8 mouse cellular contexts compared by ENCODE assay signal in the genomic region with DNA sequence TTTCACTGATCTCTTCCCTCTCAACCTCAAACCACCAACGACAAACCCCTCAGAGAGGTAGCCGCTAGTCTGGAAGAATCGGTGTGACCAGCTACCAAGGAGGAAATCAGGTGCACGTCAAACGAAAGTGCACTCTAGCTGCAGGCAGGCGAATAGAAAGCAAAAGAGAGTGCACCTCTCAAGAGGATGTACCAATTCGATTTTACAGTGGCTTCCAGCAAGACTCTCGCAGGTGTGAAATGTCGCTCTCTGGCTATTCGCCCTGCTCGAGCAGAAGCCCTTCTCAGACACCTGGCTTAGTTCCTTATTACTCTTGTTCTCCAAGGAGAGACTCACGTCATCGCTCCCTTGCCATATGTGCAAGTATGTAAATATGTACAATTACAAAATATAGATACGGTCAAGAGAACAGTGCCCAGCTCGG. TPM values are rescaled to one million over a fixed set of nuclear protein-coding genes. Genes with fewer than 3 reads are reported as not detected.
A peak's percentile ranks its signal among the peaks of the same experiment; 100 is the strongest.
DNase-seq lines count a peak whose midpoint lies in the region; ATAC-seq lines count a peak whose summit lies in the region.

A gene (minus strand): TSS at position 336 of the 424 bp plus-strand sequence.

- H3K4me1 ChIP-seq in neural tube, embryonic 11.5 days (ENCODE audit: control insufficient read depth, insufficient read depth, low read length), result 0 out of 2 replicates have a peak, but pooled peaks cover 5% of the 10 kb centered on the region
- peaks cover 0 to 7% of the 10 kb centered on the region in 2 experiments; a peak in 1 of 4 replicates for H3K4me1 ChIP-seq in heart, embryonic 14.5 days (ENCODE audit: control insufficient read depth in 2 of 2, insufficient read depth in 2 of 2, low read length in 2 of 2)

- peak within 1 kb of the TSS; percentile 99 for H3K4me2 ChIP-seq in neural tube, embryonic 11.5 days (ENCODE audit: low read depth)
- peak within 1 kb of the TSS; percentile 100 for H3K4me2 ChIP-seq in heart, embryonic 14.5 days (ENCODE audit: low read length)

- peak within 1 kb of the TSS; percentile 63 for H3K9ac ChIP-seq in neural tube, embryonic 11.5 days (ENCODE audit: low read length)
- H3K9ac ChIP-seq in heart, embryonic 14.5 days (ENCODE audit: low read length), result peak within 1 kb of the TSS; percentile 72

- WGBS in neural tube, embryonic 11.5 days, result 7% methylated on average over 15 of the region's 15 CpGs
- 8% methylated on average over 15 of the region's 15 CpGs for WGBS in heart, embryonic 14.5 days

- no peak for ATAC-seq in neural tube, embryonic 11.5 days (ENCODE audit: insufficient read depth, low FRiP score, low TSS enrichment)
- no peak for ATAC-seq in heart, embryonic 14.5 days (ENCODE audit: insufficient number of reproducible peaks, insufficient read depth, low FRiP score, low read depth)

- no peaks in the 10 kb centered on the region for H3K36me3 ChIP-seq in neural tube, embryonic 11.5 days (ENCODE audit: control insufficient read depth, insufficient read depth, low read length)
- H3K36me3 ChIP-seq in heart, embryonic 14.5 days (ENCODE audit: control insufficient read depth, insufficient read depth, low read length), result no peaks in the 10 kb centered on the region

- peak; percentile 41 for DNase-seq in neural tube, embryonic 11.5 days (ENCODE audit: low spot score)
- DNase-seq in neural tube, embryonic 10.5 days (ENCODE audit: extremely low spot score, low spot score), result no peak
- peak; percentile 62 to 76 for DNase-seq in cerebellum, postnatal 36 days
- DNase-seq in left cerebral cortex, adult 11 months (ENCODE audit: low spot score), result peak; percentile 10
- peak; percentile 22 to 35 for DNase-seq in lung, postnatal 4 days
- DNase-seq in right cerebral cortex, postnatal 4 days, result peak; percentile 6
- DNase-seq in ovary, adult 18-20 months (ENCODE audit: low spot score), result no peak

- no peaks in the 10 kb centered on the region for H3K9me3 ChIP-seq in neural tube, embryonic 11.5 days (ENCODE audit: control insufficient read depth, low read length)
- no peaks in the 10 kb centered on the region for H3K9me3 ChIP-seq in heart, embryonic 14.5 days (ENCODE audit: control insufficient read depth, low read length)

- H3K4me3 ChIP-seq in neural tube, embryonic 11.5 days (ENCODE audit: low read depth, low read length), result peak within 1 kb of the TSS; percentile 65
- H3K4me3 ChIP-seq in heart, embryonic 14.5 days (ENCODE audit: control insufficient read depth in 1 of 2, insufficient read depth in 1 of 2, low read depth in 1 of 2, low read length in 2 of 2), result peak within 1 kb of the TSS; percentile 55 to 70

- H3K27ac ChIP-seq in neural tube, embryonic 11.5 days (ENCODE audit: low read depth, low read length), result no peak within 1 kb of the TSS
- no peak within 1 kb of the TSS for H3K27ac ChIP-seq in heart, embryonic 14.5 days (replicated peaks in 1 of 2; ENCODE audit: control insufficient read depth in 1 of 2, insufficient read depth in 1 of 2, low read depth in 2 of 2, low read length in 2 of 2)

- peaks cover 26% of the 10 kb centered on the region for H3K27me3 ChIP-seq in neural tube, embryonic 11.5 days (ENCODE audit: control insufficient read depth, insufficient read depth, low read length)
- peaks cover 35% of the 10 kb centered on the region for H3K27me3 ChIP-seq in heart, embryonic 14.5 days (ENCODE audit: control insufficient read depth, insufficient read depth, low read length)

RNA-seq across cellular contexts. Expression of the gene that starts here (rescaled TPM):
- 0.18 and 0.32 TPM in 2 replicates for polyA plus RNA-seq in neural tube, embryonic 11.5 days (2014; fragmentation: Nextera tagmentation; extraction: Ambion mirVana)
- not detected in 2 replicates for polyA plus RNA-seq in heart, embryonic 14.5 days (2014; fragmentation: Nextera tagmentation; extraction: Ambion mirVana)

Comparison
In these comparisons a context has a peak if more than half of its experiments do, and no peak if none do; other contexts are left out.
1. Peak in DNase-seq, H3K4me3 ChIP-seq, H3K9ac ChIP-seq and H3K4me2 ChIP-seq in neural tube, embryonic 11.5 days; RNA of the gene not detected or under 1 TPM.
2. DNase-seq: peak in cerebellum, postnatal 36 days (2 of 2), left cerebral cortex, adult 11 months (single experiment), lung, postnatal 4 days (2 of 2) and right cerebral cortex, postnatal 4 days (single experiment); none in neural tube, embryonic 10.5 days (single experiment) and ovary, adult 18-20 months (single experiment).